20 mouse cellular contexts compared by ENCODE assay signal in the genomic region with DNA sequence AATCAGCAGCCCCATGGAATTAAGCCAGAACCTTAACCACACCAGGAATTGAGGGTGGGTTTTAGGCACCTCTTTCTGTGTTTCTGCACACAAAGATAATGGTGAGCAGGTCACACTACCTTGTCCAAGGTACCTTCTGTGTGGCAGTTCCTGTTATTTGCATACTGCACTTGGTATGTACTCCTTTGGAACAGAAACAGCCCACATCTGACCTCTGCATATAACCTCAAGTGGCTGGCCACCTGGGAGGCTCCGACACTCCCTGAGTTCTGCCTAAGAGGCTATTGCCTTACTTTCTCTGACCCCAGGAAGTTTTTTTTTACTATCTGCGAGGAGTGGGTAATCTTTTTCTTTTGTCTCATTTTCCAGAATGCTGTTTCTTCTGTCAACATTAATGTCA.
"Had no signal": no experiment of that assay in that cellular context is flagged by ENCODE, and none has a peak within 500 bp of the region (broad histone marks: within the 10 kb centered on the region; RNA-seq: fewer than 3 reads in every experiment).

No protein-coding gene starts in this region.

- H3K36me3 ChIP-seq: limb, embryonic 10.5 days; limb, embryonic 13.5 days; liver, embryonic 12.5 days; liver, embryonic 15.5 days had no signal

- H3K4me2 ChIP-seq: limb, embryonic 13.5 days; liver, embryonic 12.5 days; liver, embryonic 15.5 days; midbrain, embryonic 11.5 days had no signal

- DNase-seq: kidney, adult 2 months; kidney, postnatal 25 days; layer of hippocampus, adult 9-11 months; liver; midbrain, embryonic 14.5 days; right cerebral cortex, adult 18-20 months; right cerebral cortex, postnatal 14 days; right cerebral cortex, postnatal 4 days; thymus, adult 2 months; thymus, postnatal 14 days; thymus, postnatal 4 days had no signal

- H3K9me3 ChIP-seq: limb, embryonic 10.5 days; limb, embryonic 13.5 days; liver, embryonic 12.5 days; liver, embryonic 15.5 days had no signal

- ATAC-seq: intestine, postnatal 0 days; liver, embryonic 12.5 days had no signal

- H3K9ac ChIP-seq: limb, embryonic 13.5 days; liver, embryonic 12.5 days; liver, embryonic 15.5 days had no signal

- H3K27me3 ChIP-seq: limb, embryonic 13.5 days; liver, embryonic 12.5 days; liver, embryonic 15.5 days had no signal

- H3K4me3 ChIP-seq: layer of hippocampus, adult 2 months; limb, embryonic 10.5 days; limb, embryonic 13.5 days; liver, embryonic 12.5 days; liver, embryonic 15.5 days had no signal

- H3K27ac ChIP-seq: kidney, postnatal 0 days; layer of hippocampus, adult 2 months; limb, embryonic 10.5 days; limb, embryonic 13.5 days; liver, embryonic 12.5 days; liver, embryonic 15.5 days; stomach, postnatal 0 days had no signal

- H3K4me1 ChIP-seq: limb, embryonic 10.5 days; limb, embryonic 13.5 days; liver, embryonic 15.5 days had no signal
